Mouse (Mus musculus) midbrain, postnatal 0 days (tissue): ENCODE results near the gene Gnai2. TPM values are rescaled to one million over a fixed set of nuclear protein-coding genes. Genes with fewer than 3 reads are reported as not detected.

Source experiments
- ATAC-seq: fragments of 200-750 bp; cut with Nextera tagmentation; 2 replicates; pipeline ENCODE4 v1.8.0; 2017; ENCODE audit warnings: moderate number of reproducible peaks, mild to moderate bottlenecking, moderate TSS enrichment, moderate library complexity; ENCODE audit not compliant: low FRiP score
- DNase-seq: peaks from one replicate; pipeline ENCODE4 v3.0.0-alpha.2; 2015; ENCODE audit warnings: low spot score
- H3K27ac ChIP-seq: fragments of 300-500 bp; sonication (generic); 2 replicates; pipeline ENCODE4 v1.5.1; 2014; ENCODE audit warnings: low read depth, mild to moderate bottlenecking, low read length, mixed read lengths
- H3K27me3 ChIP-seq: fragments of 300-500 bp; sonication (generic); 2 replicates; pipeline ENCODE4 v1.6.1; 2014; ENCODE audit warnings: low read length, control low read depth, mixed read lengths; ENCODE audit not compliant: insufficient read depth
- H3K36me3 ChIP-seq: fragments of 300-500 bp; sonication (generic); 2 replicates; pipeline ENCODE4 v1.6.1; 2014; ENCODE audit warnings: low read length, control low read depth, mixed read lengths; ENCODE audit not compliant: insufficient read depth
- H3K4me1 ChIP-seq: fragments of 300-500 bp; sonication (generic); 2 replicates; pipeline ENCODE4 v1.6.1; 2014; ENCODE audit warnings: mild to moderate bottlenecking, control low read depth, antibody characterized with exemption, low read length, mixed read lengths; ENCODE audit not compliant: insufficient read depth
- H3K4me2 ChIP-seq: fragments of 300-500 bp; sonication (generic); 2 replicates; pipeline ENCODE4 v1.6.1; 2014; ENCODE audit warnings: low read depth, mild to moderate bottlenecking, low read length, mixed read lengths; ENCODE audit not compliant: poor library complexity, severe bottlenecking
- H3K4me3 ChIP-seq: fragments of 300-500 bp; sonication (generic); 2 replicates; pipeline ENCODE4 v1.5.1; 2014; ENCODE audit warnings: low read depth, mild to moderate bottlenecking, low read length, moderate library complexity
- H3K9ac ChIP-seq: fragments of 300-500 bp; sonication (generic); replicated peaks from 2 replicates; pipeline ENCODE4 v1.6.1; 2014; ENCODE audit warnings: mild to moderate bottlenecking, low read length, moderate library complexity, mixed read lengths; ENCODE audit not compliant: poor library complexity, severe bottlenecking
- H3K9me3 ChIP-seq: fragments of 300-500 bp; sonication (generic); 2 replicates; pipeline ENCODE4 v1.6.1; 2016; ENCODE audit warnings: low read length, control low read depth
- CTCF ChIP-seq: IDR thresholded peaks from 2 replicates; pipeline ENCODE4 v1.5.1; 2016; ENCODE audit warnings: antibody characterized with exemption, mild to moderate bottlenecking
- WGBS: fragments of 180-500 bp; shearing (Covaris S2); extraction: QIAGEN DNeasy Blood & Tissue Kit; methylation state at CpG from one replicate; pipeline ENCODE4 v1.1.7; 2014; 5-methylcytosine and 5-hydroxymethylcytosine counted together
- polyA plus RNA-seq: library from polyadenylated mRNA; unstranded; fragments of >200 nt; fragmentation: Nextera tagmentation; extraction: Ambion mirVana; gene quantifications from 2 replicates; pipeline ENCODE4 v1.2.1, GENCODE M21; 2015
- total RNA-seq: library from RNA; depleted of rRNA; stranded (reverse); fragments of >200 nt; gene quantifications from 2 replicates; pipeline ENCODE4 v1.2.3, GENCODE M21; 2014

The Gnai2 gene
- total and polyA plus RNA-seq, 2 experiments from 2014 or later: 241 to 264 TPM

- Histone ChIP-seq H3K4me1 (peaks cover 8% of the 10 kb centered on the region), H3K4me2 (0 out of 2 replicates have a peak overlapping the region, but pooled peaks have one; percentile 13), H3K4me3 (no peak overlapping the region), H3K36me3 (no peaks in the 10 kb centered on the region), H3K27me3 (peaks cover 7% of the 10 kb centered on the region), H3K27ac (no peak overlapping the region), H3K9me3 (no peaks in the 10 kb centered on the region), H3K9ac (no peak overlapping the region)
- peak; percentile 48 for DNase-seq
- 49% methylated on average over 9 of the region's 9 CpGs for WGBS
- no peak; the same call in 1 of the 2 replicates for ATAC-seq
- no peak for TF ChIP-seq CTCF
These were observed 28.4 kb upstream of the Gnai2 start for GRCm38 (mm10) chr9:107663525-107663924.

GRCm38 (mm10) chr9:107662342-107662741 is 27.2 kb upstream of the Gnai2 start:
- no peak overlapping the region for H3K9ac ChIP-seq
- no peaks in the 10 kb centered on the region for H3K9me3 ChIP-seq
- no peak for ATAC-seq

GRCm38 (mm10) chr9:107660777-107661176 is 25.6 kb upstream of the Gnai2 start:
- Histone ChIP-seq H3K4me3 (no peak overlapping the region), H3K27me3 (peaks cover 7% of the 10 kb centered on the region; the same call in 1 of the 2 replicates), H3K9me3 (no peaks in the 10 kb centered on the region), H3K36me3 (no peaks in the 10 kb centered on the region), H3K4me1 (peaks cover 8% of the 10 kb centered on the region; the same call in 1 of the 2 replicates), H3K27ac (peak overlapping the region; percentile 9; the same call in 1 of the 2 replicates), H3K4me2 (no peak overlapping the region), H3K9ac (no peak overlapping the region)
- no peak for ATAC-seq
- no peak for DNase-seq
- WGBS: 44% methylated on average over 3 of the region's 3 CpGs
- no peak for TF ChIP-seq CTCF

More at GRCm38 (mm10) chr9:107662342-107662741, 27.2 kb upstream of the Gnai2 start:
- Histone ChIP-seq H3K36me3 (no peaks in the 10 kb centered on the region), H3K4me3 (no peak overlapping the region), H3K27ac (no peak overlapping the region), H3K27me3 (peaks cover 7% of the 10 kb centered on the region; the same call in 1 of the 2 replicates), H3K4me1 (peaks cover 8% of the 10 kb centered on the region; the same call in 1 of the 2 replicates), H3K4me2 (no peak overlapping the region)
- no peak for TF ChIP-seq CTCF
- DNase-seq: no peak
- WGBS: 90% methylated on average over 8 of the region's 8 CpGs

- Histone ChIP-seq H3K4me3 (no peak overlapping the region), H3K4me2 (no peak overlapping the region), H3K27me3 (no peaks in the 10 kb centered on the region), H3K9me3 (no peaks in the 10 kb centered on the region), H3K4me1 (peaks cover 8% of the 10 kb centered on the region; the same call in 1 of the 2 replicates), H3K36me3 (no peaks in the 10 kb centered on the region), H3K9ac (no peak overlapping the region), H3K27ac (peak overlapping the region; percentile 49; the same call in 1 of the 2 replicates)
- ATAC-seq (peak; percentile 22; the same call in 1 of the 2 replicates), DNase-seq (peak; percentile 41)
- TF ChIP-seq CTCF: no peak
- WGBS: 63% methylated on average over 3 of the region's 3 CpGs
These were observed 24.8 kb upstream of the Gnai2 start for GRCm38 (mm10) chr9:107659961-107660360.

GRCm38 (mm10) chr9:107659551-107659950 is 24.4 kb upstream of the Gnai2 start:
- ATAC-seq: peak; percentile 82
- 0 out of 2 replicates have a peak overlapping the region, but pooled peaks have one; percentile 49 for H3K27ac ChIP-seq
- no peak overlapping the region for H3K4me3 ChIP-seq
- H3K4me1 ChIP-seq: peaks cover 8% of the 10 kb centered on the region; the same call in 1 of the 2 replicates
- H3K4me2 ChIP-seq: no peak overlapping the region
- WGBS: 69% methylated on average over 10 of the region's 10 CpGs
- DNase-seq: peak; percentile 79
- H3K9ac ChIP-seq: no peak overlapping the region
- no peaks in the 10 kb centered on the region for H3K27me3 ChIP-seq
- no peaks in the 10 kb centered on the region for H3K9me3 ChIP-seq
- no peaks in the 10 kb centered on the region for H3K36me3 ChIP-seq
- no peak for TF ChIP-seq CTCF

GRCm38 (mm10) chr9:107658096-107658495 is 22.9 kb upstream of the Gnai2 start:
- Histone ChIP-seq H3K4me1 (0 out of 2 replicates have a peak, but pooled peaks cover 3% of the 10 kb centered on the region), H3K27me3 (no peaks in the 10 kb centered on the region), H3K4me3 (no peak overlapping the region), H3K36me3 (no peaks in the 10 kb centered on the region), H3K9ac (no peak overlapping the region), H3K27ac (no peak overlapping the region), H3K4me2 (no peak overlapping the region), H3K9me3 (no peaks in the 10 kb centered on the region)
- 91% methylated on average over 6 of the region's 6 CpGs for WGBS
- no peak for ATAC-seq
- no peak for DNase-seq
- TF ChIP-seq CTCF: no peak
